Mouse (Mus musculus): Measurements from ENCODE around the gene Tmem116.

Gene Tmem116

DNA sequence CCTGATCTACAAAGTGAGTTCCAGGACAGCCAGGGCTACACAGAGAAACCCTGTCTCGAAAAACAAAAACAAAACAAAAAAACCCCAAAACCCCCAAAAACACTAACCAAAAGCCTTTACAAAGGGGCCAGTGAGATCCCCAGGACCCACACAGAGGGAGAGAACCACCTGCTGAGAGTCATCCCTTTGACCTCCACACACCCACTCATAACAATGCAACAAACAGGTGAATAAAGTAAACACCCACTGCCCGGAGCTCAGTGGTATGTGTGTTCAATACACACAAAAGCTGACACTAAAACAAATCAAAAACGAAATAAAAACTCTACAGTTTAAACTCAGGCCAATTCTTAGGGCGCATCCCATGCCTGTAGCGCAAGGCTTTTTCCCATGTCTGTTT, 88.4 kb downstream of the Tmem116 start:
- no peak for DNase-seq (ENCODE audit: low spot score in 2 of 2)

DNA sequence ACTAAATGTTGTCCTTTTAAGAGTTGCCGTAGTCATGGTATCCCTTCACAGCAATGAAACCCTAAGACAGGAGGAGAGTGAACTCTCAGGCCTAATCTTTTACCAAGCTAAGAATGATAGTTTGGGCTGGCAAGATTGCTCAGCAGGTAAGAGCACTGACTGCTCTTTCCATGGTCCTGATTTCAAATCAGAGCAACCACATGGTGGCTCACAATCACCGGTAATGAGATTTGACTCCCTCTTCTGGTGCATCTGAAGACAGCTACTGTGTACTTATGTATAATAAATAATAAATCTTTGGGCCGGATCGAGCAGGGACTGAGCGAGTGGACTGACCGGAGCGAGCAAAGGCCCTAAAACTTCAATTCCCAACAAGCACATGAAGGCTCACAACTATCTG, 89.5 kb downstream of the Tmem116 start:
- DNase-seq (ENCODE audit: low spot score in 2 of 2) = no peak

DNA sequence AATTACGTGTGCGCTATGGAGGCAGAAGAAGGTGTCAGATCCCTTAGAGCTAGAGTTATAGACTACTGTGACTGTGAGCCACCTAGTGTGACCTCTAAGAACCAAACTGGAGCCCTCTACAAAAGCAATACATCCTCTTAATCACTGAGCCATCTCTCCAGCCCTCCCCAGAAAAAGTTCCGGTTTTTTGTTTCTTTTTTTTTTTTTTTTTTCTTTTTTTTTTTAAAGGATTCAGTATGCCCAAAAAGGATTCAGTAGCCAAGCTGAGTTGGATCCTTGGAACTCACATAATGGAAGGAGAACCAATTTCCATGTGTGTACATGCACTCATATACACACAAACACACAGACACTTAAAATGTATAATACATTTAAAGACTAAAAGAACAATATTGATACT, 91.7 kb downstream of the Tmem116 start:
- DNase-seq (ENCODE audit: low spot score in 2 of 2) = no peak

DNA sequence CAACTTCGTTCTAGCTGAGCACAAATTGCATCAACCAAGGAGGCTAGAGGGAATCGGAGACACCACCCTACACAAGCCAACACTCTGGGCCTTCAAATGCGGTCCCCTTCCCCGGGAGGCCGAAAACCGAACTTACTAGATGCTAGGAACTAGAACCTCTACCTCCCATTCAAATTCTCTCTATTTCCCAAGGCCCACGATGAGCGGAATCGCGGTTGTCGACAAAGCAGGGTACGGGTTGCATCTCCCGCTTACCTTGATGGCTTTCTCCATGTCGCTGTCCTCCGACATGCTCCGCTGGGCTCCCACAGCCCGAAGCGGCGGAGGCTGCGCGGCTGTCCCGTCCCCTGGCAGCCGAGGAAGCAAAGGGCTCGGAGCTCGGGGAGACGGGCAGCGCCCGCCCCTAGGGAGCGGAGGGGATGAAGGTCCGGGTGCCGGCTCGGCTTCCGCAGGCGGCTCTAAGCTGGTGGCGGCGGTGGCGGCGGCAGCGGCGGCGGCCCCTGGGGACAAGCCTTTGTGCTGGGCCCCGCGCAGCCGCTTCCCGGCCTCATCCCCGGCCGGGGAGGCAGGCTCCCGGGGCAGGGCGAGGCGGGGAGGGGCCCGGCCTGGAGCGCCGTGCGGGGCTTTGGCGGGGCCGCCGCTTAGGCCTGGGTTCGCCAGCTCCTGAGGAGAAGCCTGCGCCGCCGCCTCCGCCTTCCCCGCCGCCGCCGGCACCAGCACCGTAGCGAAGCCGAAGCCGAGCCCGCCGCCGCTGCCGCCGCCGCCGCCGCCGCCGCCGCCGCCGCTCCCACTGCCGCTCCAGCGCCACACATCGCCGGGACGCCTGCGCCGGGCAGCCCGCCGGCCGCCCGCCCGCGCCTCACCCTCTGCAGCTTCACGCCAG, 93.5 kb downstream of the Tmem116 start, which contains the start of the genes Adam1a and Gm42878:
TSS of gene Adam1a (minus strand) at position 573 of the 883 bp plus-strand sequence.
TSS of gene Gm42878 (minus strand) at position 573 of the 883 bp plus-strand sequence.
- DNase-seq (ENCODE audit: low spot score in 2 of 2) = no peak

DNA sequence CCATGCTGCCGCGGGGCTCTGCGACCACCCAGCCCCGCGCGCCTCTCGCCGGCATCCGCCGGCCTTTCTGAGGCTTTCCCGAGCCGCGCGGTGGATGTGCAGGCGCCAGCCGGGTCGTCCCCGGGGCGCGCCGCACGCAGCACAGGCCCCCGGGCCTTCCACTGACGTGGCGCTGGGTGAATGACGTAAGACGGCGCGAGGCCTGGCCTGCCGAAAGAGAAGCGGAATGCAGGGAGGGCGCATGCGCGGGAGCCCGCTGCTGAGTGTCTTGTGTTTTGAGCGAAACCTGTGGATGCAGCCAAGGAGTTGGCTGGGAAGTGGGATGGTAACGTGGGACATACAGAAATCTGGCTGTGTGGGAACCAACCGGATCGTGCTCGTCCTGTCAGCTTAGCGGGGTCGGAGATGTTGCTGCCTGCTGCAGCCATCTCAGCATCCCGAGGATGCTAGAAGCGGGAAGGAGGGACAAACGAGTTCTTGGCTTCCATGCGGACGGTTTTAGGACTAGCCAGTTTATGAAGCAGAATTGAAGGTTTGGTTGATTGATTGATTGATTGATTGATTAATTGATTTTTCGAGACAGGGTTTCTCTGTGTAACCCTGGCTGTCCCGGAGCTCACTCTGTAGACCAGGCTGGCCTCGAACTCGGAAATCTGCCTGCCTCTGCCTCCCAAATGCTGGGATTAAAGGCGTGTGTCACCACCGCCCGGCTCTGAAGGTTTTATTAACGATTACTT, 94.3 kb downstream of the Tmem116 start, which contains the start of gene Mapkapk5:
TSS of gene Mapkapk5 (minus strand) at position 113 of the 737 bp plus-strand sequence.
- peak; percentile 95 to 97 for DNase-seq (ENCODE audit: low spot score in 2 of 2)

DNA sequence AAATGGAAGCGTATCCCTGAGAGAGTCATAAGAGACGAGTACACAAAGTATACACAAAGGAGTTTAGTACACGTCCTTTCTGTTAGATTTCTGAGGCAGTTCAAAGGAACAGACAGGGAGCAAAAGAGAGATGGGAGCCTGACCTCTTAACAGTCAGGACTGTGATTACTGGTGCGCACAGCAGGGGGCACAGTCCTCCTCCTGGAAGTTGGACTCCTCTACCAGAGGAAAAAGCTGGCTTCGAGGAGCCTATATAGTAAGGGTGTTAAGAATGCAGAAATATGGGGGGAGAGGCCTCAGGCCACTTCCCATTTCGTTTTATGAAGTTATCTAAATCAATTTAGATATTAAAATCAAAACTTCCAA, 94.8 kb downstream of the Tmem116 start:
- DNase-seq (ENCODE audit: low spot score in 2 of 2) = peak in 1 of 2 experiments; percentile 46

DNA sequence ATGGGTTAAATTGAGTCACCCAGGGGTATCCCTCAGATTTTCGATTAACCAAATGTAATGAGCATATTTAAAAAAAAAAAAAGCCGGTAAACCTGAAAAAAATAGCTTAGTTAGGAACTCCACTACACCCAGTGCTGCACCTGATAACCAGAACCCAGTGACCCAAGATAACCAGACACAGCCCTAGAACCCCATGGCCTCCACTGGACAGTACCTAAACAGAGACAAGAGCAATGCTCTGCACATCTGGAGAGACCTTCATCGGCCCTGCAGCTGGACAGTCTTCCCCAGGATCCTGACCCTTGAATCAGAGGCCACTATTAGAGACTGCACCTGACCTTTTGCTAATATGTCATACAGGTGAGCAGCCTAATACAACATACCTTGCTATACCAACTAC, 95.4 kb downstream of the Tmem116 start:
- no peak for DNase-seq (ENCODE audit: low spot score in 2 of 2)

DNA sequence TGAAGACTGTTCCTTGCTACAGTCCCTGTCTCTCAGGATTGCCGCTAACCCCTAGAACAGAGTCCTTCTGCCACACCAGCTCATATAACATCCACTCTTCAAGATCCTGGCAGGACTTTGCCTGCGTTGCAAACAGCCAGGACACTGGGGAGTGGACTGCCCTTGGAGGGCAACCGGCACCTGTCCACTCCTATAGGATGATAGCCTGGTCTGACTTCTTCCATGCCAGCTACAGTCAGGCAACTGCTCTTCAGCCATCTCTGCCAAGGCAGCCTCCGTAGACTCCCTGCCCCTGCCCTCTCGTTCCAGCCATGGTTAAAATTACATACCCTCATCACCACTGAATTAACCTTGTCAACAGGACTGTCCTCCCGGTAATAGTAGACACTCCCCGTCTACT, 97.5 kb downstream of the Tmem116 start:
- DNase-seq (ENCODE audit: low spot score in 2 of 2) = no peak

DNA sequence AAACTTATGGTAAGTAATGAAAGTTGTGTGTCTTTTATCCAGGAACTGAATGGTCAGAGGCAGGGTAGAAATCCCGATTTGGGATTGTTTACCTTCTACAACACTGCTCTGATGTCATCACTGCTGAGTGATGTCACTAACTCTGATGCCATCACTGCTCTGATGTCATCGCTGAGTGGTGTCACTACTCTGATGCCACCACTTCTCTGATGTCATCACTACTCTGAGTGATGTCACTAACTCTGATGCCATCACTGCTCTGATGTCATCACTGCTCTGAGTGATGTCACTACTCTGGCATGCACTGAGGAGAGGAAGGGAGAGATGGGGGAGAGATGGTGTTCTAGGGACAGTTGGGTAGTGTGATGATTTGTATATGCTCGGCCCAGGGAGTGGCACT, 110.7 kb downstream of the Tmem116 start:
- no peak for DNase-seq (ENCODE audit: low spot score in 2 of 2)

DNA sequence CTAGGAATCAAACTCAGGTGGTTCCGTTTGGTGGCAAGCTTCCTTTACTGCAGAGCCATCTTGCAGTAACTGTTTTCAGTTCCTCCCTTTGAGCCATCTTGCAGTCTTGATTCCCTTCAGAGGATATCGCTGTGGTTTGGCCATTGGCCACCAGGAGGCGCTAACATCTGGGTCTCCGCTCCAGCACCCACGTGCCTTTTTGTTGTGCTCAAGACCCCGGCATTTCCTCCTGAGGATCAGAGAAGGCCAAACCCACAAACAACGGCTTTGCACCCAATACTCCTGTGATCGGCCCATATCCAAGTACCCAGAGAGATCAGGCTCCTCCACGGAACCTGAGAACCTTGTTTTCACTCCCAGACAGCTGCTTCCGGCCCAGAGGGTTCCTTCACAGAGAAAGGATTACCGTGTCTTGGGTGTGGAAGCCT, 112.8 kb downstream of the Tmem116 start:
- peak; percentile 75 to 88 for DNase-seq (ENCODE audit: low spot score in 2 of 2)

DNA sequence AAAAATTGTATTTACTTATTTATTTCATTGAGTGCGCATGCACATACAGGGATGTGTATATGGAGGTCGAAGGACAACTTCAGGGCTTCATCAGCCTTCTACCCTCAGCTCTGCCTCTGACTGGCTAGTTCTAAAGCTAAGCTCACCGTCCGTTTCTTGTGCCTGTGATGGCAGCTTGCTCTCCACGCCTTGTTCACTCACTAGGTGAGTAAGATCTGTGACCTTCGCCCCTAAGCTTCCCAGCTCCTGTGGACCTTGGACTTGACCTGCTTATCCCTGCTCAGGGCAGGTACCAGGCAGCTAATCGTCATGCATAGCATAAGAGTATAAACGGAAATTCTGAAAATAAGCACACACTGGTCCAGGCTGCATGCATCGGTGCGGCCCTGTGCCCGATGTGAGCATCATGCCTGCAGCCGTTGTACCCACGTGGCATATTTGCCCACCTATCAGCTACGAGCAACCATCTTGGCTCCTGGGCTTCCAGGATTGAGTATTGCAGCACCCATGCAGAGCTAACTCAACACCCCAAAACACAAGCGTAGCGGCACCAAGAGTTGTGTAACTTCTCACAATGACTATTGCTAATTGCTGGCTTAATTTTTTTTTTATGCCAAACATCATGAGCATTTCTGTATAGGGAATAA, 114.5 kb downstream of the Tmem116 start:
- DNase-seq (ENCODE audit: low spot score in 2 of 2) = no peak

DNA sequence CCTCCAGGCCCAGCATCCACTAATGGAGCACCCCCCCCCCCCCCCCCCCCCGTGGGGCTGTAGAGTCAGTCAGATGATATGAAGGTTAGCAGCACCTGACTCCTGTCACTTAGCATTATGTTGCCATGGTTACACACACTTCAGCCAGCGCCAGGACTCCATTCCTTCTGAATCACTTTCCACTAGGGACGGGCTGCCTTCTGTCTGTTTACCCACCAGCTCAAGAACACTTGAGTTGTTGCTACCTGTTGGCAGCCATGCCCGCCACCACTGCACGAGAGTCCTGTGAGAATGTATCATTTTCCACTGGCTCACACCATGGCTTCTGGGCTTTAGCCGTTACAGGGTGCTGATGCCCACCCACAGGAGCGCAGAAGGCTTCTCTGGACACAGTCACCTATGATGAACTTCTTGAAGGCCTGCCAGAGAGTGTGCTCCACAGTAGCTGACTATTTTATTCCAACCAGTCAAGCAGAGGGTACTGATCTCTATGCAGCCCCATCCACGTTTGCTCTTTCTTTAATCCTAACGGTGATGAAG, 118.3 kb downstream of the Tmem116 start:
- no peak for DNase-seq (ENCODE audit: low spot score in 2 of 2)

DNA sequence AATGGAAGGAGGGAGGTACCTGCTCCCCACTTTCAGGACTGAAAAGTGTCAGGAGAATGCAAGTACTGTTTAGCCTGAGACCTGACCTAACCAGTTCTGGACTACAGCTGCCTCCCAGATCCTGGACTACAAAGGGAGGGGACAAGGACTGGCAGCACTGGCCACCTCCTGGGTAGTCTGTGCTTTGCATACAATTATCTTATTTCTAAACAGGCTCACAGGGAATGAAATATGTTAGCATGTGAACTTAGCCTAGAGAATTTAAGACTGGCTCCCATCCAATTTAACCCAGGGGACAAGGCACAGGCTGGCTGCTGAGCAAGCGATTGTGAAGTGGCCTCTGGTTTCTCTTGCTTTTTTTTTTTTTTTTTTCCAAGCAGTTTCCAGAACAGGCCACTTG, 119.1 kb downstream of the Tmem116 start:
- DNase-seq (ENCODE audit: low spot score in 2 of 2) = no peak

All from cerebellum, postnatal 4 days (tissue).